Mouse (Mus musculus) stomach, embryonic 16.5 days (tissue): ENCODE measurements around the gene Gm21750. TPM values are rescaled to one million over a fixed set of nuclear protein-coding genes. Genes with fewer than 3 reads are reported as not detected.

Experiments
- ATAC-seq: fragments of 200-750 bp; cut with Nextera tagmentation; 2 replicates; pipeline ENCODE4 v1.8.0; 2017; ENCODE audit warnings: moderate number of reproducible peaks, moderate TSS enrichment; ENCODE audit not compliant: insufficient read depth, low FRiP score
- H3K27ac ChIP-seq: fragments of 300-500 bp; sonication (generic); 2 replicates; pipeline ENCODE4 v1.5.1; 2014; ENCODE audit warnings: low read length
- H3K27me3 ChIP-seq: fragments of 300-500 bp; sonication (generic); 2 replicates; pipeline ENCODE4 v1.6.1; 2014; ENCODE audit warnings: low read length, control low read depth, mixed read lengths; ENCODE audit not compliant: control insufficient read depth, insufficient read depth
- H3K36me3 ChIP-seq: fragments of 300-500 bp; sonication (generic); 2 replicates; pipeline ENCODE4 v1.6.1; 2014; ENCODE audit warnings: low read length; ENCODE audit not compliant: control insufficient read depth, insufficient read depth
- H3K4me1 ChIP-seq: fragments of 300-500 bp; sonication (generic); 2 replicates; pipeline ENCODE4 v1.6.1; 2014; ENCODE audit warnings: low read length, control low read depth, mixed read lengths; ENCODE audit not compliant: control insufficient read depth, insufficient read depth
- H3K4me2 ChIP-seq: fragments of 300-500 bp; sonication (generic); 2 replicates; pipeline ENCODE4 v1.6.1; 2014; ENCODE audit warnings: low read depth, low read length, mixed read lengths
- H3K4me3 ChIP-seq: fragments of 300-500 bp; sonication (generic); replicated peaks from 2 replicates; pipeline ENCODE4 v1.5.1; 2014; ENCODE audit warnings: mild to moderate bottlenecking, low read length
- H3K9ac ChIP-seq: fragments of 300-500 bp; sonication (generic); 2 replicates; pipeline ENCODE4 v1.6.1; 2014; ENCODE audit warnings: low read length
- H3K9me3 ChIP-seq: fragments of 300-500 bp; sonication (generic); replicated peaks from 2 replicates; pipeline ENCODE4 v1.6.1; 2016; ENCODE audit warnings: low read length, control low read depth; ENCODE audit not compliant: control insufficient read depth
- WGBS: fragments of 180-500 bp; shearing (Covaris S2); extraction: QIAGEN DNeasy Blood & Tissue Kit; methylation state at CpG from one replicate; pipeline ENCODE4 v1.1.7; 2014; 5-methylcytosine and 5-hydroxymethylcytosine counted together
- polyA plus RNA-seq: library from polyadenylated mRNA; unstranded; fragments of >200 nt; fragmentation: Nextera tagmentation; extraction: Ambion mirVana; gene quantifications from 2 replicates; pipeline ENCODE4 v1.2.1, GENCODE M21; 2015

Gene Gm21750
- polyA plus RNA-seq, 1 experiment from 2014 or later: not detected

GRCm38 (mm10) chr14:73650179-73650578 lies 10.8 kb upstream of the Gm21750 start:
- Histone ChIP-seq H3K27ac (no peak overlapping the region), H3K27me3 (no peaks in the 10 kb centered on the region), H3K4me1 (no peaks in the 10 kb centered on the region), H3K9me3 (no peaks in the 10 kb centered on the region), H3K36me3 (no peaks in the 10 kb centered on the region), H3K4me2 (no peak overlapping the region), H3K9ac (no peak overlapping the region), H3K4me3 (no peak overlapping the region)
- ATAC-seq: no peak
- WGBS: 82% methylated on average over 4 of the region's 4 CpGs

- no peak for ATAC-seq
- H3K36me3 ChIP-seq: no peaks in the 10 kb centered on the region
- no peak overlapping the region for H3K4me3 ChIP-seq
- no peaks in the 10 kb centered on the region for H3K4me1 ChIP-seq
- no peak overlapping the region for H3K4me2 ChIP-seq
- WGBS: 75% methylated on average over 2 of the region's 2 CpGs
- H3K9ac ChIP-seq: no peak overlapping the region
- H3K27ac ChIP-seq: no peak overlapping the region
- H3K27me3 ChIP-seq: no peaks in the 10 kb centered on the region
- H3K9me3 ChIP-seq: no peaks in the 10 kb centered on the region
These were observed 9.1 kb downstream of the Gm21750 start for GRCm38 (mm10) chr14:73670091-73670490.

- no peak overlapping the region for H3K27ac ChIP-seq
- no peak overlapping the region for H3K4me2 ChIP-seq
- no peak for ATAC-seq
- H3K27me3 ChIP-seq: no peaks in the 10 kb centered on the region
- no peaks in the 10 kb centered on the region for H3K4me1 ChIP-seq
- H3K9me3 ChIP-seq: no peaks in the 10 kb centered on the region
- H3K9ac ChIP-seq: no peak overlapping the region
- no peaks in the 10 kb centered on the region for H3K36me3 ChIP-seq
- 39% methylated on average over 4 of the region's 4 CpGs for WGBS
- no peak overlapping the region for H3K4me3 ChIP-seq
These were observed 26.7 kb downstream of the Gm21750 start for GRCm38 (mm10) chr14:73687726-73688125.

GRCm38 (mm10) chr14:73688427-73688826 lies 27.4 kb downstream of the Gm21750 start:
- H3K27ac ChIP-seq: no peak overlapping the region
- WGBS: 80% methylated on average over 2 of the region's 2 CpGs
- no peaks in the 10 kb centered on the region for H3K4me1 ChIP-seq
- no peak overlapping the region for H3K4me2 ChIP-seq
- no peak overlapping the region for H3K4me3 ChIP-seq
- no peaks in the 10 kb centered on the region for H3K36me3 ChIP-seq
- H3K27me3 ChIP-seq: no peaks in the 10 kb centered on the region
- no peak overlapping the region for H3K9ac ChIP-seq
- ATAC-seq: no peak
- H3K9me3 ChIP-seq: no peaks in the 10 kb centered on the region

GRCm38 (mm10) chr14:73700256-73700655 lies 39.2 kb downstream of the Gm21750 start:
- Histone ChIP-seq H3K9ac (no peak overlapping the region), H3K4me2 (no peak overlapping the region), H3K4me3 (no peak overlapping the region), H3K4me1 (no peaks in the 10 kb centered on the region), H3K36me3 (no peaks in the 10 kb centered on the region), H3K27ac (no peak overlapping the region), H3K9me3 (no peaks in the 10 kb centered on the region), H3K27me3 (no peaks in the 10 kb centered on the region)
- ATAC-seq: no peak
- WGBS: 26% methylated on average over 1 of the region's 1 CpGs

- H3K9ac ChIP-seq: no peak overlapping the region
- no peaks in the 10 kb centered on the region for H3K27me3 ChIP-seq
- no peak overlapping the region for H3K4me3 ChIP-seq
- H3K27ac ChIP-seq: no peak overlapping the region
- no peaks in the 10 kb centered on the region for H3K36me3 ChIP-seq
- whole genome bisulfite sequencing: 91% methylated on average over 9 of the region's 9 CpGs
- peaks cover 9% of the 10 kb centered on the region for H3K9me3 ChIP-seq
- H3K4me2 ChIP-seq: no peak overlapping the region
- no peaks in the 10 kb centered on the region for H3K4me1 ChIP-seq
- ATAC-seq: no peak
These were observed 48.5 kb downstream of the Gm21750 start for GRCm38 (mm10) chr14:73709412-73710110.

Other genes with a start within 250 kb of the Gm21750 start
- gene Med4, start 151.2 kb upstream of the Gm21750 start, polyA plus RNA-seq: 68.3 and 68.6 TPM in 2 replicates
- gene Sucla2, start 135.9 kb upstream of the Gm21750 start, polyA plus RNA-seq: 106 and 122 TPM in 2 replicates
- gene Nudt15, start 113.0 kb upstream of the Gm21750 start, polyA plus RNA-seq: 4.3 and 5.1 TPM in 2 replicates